Mouse (Mus musculus) urinary bladder, adult 18-20 months (tissue): ENCODE data around the gene Gxylt2.
A peak's percentile ranks its signal among the peaks of the same experiment; 100 is the strongest.

ENCODE experiments used
- DNase-seq, 2 experiments: peaks; one replicate each; pipeline ENCODE4 v3.0.0; 2022; ENCODE audit warnings: low spot score in 2 of 2, mixed read lengths in 2 of 2

The Gxylt2 gene

DNA sequence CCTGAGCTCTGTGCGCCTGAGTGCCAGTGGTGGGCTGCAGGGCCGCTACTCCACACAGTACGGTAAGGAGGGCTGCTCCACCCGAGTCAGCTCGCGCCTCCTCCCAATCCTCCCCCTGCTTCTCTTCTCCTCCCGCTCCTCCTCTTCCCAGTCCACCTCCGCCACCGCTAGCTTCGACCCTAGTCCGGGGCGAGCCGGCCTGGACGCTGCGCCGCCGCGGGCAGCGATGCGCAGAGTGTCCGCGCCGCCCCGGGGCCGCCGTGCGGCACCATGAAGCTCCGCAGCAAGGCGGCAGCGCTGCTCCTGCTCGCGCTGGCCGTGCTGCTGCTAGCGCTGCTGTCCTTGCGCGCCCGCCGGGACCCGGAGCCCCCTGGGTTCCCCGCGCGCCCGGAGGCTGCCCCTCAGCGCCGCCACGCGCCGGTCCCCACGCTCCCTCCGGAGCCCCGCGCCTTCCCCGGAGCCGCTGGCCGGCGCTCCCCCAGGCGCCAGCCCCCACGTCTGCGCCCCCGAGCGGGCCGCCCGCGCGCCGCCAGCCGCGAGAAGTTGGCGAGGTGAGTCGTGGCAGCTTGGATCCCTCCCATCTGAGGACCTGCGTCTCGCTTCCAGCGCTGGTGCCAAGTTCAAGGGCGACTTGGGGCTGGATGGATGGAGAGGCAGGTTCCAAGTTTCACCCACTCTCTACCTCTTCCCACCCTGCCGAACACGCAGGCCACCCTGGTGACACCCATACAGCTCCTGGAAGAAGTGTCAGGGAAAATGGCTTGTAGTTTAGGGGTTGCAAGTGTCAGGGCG is at the start of gene Gxylt2:
Gene Gxylt2, plus strand, starts transcription at position 161 of the 792 bp plus-strand sequence.
- DNase-seq, result peak; percentile 23 to 34

DNA sequence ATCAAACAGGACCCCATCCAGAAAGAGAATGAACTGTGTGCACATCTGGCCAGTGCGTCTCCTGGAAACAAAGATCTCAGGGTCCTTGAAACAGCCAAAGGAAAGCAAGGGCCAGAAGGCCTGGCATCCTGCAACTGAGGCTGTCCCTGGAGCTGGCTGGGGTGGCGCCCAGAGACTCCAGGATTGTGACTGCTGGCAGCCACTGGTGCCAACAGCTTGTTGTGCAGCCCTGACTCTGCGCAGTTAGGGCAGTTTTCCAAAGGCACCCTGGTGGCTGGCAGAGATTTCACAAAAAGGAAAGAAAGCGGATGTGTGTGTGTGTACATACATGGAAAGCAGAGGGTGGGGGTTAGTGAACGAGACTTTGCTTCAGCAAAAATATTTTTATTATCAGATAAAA is 44.1 kb upstream of the Gxylt2 start:
- DNase-seq, result no peak

GRCm38 (mm10) chr6:100662224-100662623 is 42.3 kb upstream of the Gxylt2 start:
- DNase-seq, result no peak

- DNase-seq, result no peak
These were observed 36.9 kb upstream of the Gxylt2 start for GRCm38 (mm10) chr6:100667644-100668043.

DNA sequence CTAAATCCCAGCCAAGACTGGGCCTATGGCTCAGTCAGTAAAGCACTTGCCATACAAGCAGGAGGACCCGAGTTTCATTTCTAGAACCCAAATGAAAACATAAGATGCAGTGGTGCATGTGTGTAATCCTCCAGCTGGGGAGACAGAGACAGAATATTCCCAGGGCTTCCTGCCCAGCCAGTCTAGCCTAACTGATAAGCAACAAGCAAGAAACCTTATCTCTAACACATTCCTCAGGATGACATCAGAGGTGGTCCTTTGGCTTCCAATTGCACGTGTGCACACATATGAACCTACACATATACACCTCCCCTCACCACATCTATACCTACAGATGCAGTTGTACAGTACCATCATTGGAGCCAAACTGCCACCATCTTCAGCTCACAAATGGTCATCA is 35.7 kb upstream of the Gxylt2 start:
- no peak for DNase-seq

DNA sequence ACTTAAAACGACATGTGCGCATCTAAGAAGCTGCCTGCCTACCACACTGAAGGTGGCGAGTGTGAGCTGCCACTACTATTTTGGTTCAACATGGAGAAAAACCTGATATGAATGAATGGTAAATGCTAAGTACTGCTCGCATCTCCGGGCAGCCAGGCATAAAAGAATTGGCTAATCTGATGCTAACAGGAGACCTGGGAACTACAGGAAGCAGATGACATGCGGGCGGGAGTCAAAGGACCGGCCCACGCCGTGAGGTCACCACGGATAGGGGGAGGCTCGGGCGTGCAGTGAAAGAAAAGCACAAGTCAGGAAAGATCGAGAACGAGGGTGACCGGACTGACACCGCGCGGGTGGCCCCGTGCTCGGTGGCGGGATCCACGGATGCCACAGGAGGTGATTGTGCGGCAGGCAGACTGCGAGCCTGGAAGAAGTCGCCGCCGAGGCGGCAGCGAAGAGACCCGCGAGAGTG is 34.1 kb upstream of the Gxylt2 start:
- peak; percentile 35 to 55 for DNase-seq

DNA sequence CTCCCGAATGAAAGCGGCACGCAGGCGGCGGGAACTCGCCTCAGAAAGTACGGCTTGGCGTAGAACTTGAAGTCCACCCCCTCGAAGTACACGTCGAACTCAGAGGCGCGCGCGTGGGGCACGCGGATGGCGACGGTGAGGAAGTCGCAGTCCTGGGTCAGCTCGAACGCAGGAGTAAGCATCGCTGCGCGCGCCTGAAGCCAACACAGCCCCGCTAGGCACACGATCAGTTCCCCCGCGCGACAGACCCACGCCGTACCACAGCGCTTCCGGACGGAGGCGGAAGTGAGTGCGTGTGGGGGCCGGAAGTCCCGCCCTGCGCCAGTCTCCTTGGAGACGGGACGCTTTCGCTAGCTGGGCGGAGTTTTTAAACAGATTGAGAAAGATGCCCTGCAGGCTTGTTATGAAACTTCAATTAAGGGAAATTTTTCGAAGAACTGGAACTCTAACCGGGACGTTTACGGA is 33.6 kb upstream of the Gxylt2 start, which contains the start of gene Shq1:
Gene Shq1, minus strand, starts transcription at position 278 of the 465 bp plus-strand sequence.
- DNase-seq, result peak; percentile 76 to 82

- no peak for DNase-seq
These were observed 33.1 kb upstream of the Gxylt2 start for GRCm38 (mm10) chr6:100671401-100671800.

DNA sequence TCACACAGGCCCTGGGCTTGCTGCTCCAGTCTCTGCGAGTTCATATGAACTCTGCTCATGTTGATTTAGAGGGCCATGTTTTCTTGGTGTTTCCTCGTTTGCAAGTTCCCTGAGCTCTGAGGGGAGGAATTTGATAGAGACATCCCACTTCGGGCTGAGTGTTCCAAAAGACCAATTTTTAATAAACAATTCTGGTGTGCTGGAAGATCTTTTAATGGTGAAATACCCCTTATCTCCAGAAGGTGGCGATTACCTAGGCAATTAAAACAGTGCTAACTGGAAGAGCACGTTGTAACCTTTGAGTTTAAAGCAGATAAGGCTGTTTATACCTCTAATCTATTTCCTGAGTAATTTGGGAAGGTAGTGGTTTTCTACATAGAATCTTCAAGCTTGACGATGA is 29.6 kb upstream of the Gxylt2 start:
- no peak for DNase-seq

- DNase-seq, result no peak
These were observed 28.1 kb upstream of the Gxylt2 start for GRCm38 (mm10) chr6:100676461-100676860.

DNA sequence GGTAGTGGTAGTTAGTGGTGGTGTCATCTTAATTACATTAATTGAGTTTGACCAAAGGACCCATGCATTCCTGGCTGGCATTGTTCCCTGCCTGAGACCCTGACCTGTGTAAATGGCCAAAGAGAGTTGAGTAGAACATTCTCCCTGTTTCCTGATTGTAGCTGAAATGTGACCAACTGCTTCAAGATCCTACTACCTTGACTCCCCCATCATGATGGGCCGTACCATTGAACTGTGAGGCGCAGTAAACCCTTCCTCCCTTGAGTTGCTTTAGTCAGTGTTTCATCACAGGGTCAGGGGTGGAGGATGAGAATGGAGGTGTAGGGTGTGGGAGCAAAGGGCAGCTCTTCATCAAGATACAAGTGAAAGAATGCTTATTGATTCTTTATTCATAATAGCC is 25.9 kb upstream of the Gxylt2 start:
- DNase-seq, result no peak

- DNase-seq, result no peak
These were observed 18.2 kb upstream of the Gxylt2 start for GRCm38 (mm10) chr6:100686341-100686740.

- DNase-seq, result no peak
These were observed 4.5 kb upstream of the Gxylt2 start for GRCm38 (mm10) chr6:100699986-100700385.

DNA sequence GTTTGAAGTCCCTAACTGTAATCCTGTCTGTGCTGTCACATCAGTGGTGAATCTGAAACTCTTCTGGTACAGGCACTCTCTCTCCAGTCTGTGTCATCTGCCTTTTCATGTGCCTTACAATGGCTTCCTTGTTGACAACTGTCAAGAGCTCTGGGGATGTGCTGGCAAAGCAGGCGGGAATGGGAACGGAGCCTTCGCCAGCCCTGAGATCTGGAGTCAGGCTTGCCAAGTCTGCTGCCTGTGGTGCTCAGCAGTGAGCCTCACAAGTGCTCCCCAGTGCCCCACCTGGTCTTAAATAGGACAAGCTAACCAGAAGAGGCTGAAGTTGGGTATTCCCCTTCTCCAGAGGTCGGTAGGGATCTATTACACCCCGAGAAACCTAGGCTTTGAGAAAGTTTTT is 3.8 kb upstream of the Gxylt2 start:
- DNase-seq, result no peak

GRCm38 (mm10) chr6:100704197-100704573 is 349 bp upstream of the Gxylt2 start:
- DNase-seq, result no peak

DNA sequence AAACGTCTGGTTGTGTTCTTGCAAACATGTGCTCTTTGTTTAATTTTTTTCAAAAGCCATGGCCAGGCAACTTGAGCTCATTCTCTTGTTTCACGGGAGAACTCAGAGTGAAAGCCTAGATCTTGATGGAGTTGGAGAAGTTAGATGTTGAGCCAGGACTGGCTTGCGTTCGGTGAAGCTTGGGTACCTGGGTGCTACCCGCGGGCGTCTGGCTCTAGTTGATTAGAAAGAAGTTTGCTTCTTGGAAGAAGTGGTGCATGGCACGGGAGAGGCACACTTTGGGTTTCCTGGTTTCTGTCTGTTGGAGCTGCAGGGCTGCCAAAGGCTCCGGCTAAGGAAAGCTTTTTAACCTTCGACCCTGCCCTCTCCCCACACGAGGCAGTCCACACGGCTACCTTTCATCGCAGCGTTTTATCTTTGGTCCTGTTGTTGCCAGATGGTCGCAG is 855 bp downstream of the Gxylt2 start:
- no peak for DNase-seq

- DNase-seq, result no peak
These were observed 2.3 kb downstream of the Gxylt2 start for GRCm38 (mm10) chr6:100706861-100707260.

GRCm38 (mm10) chr6:100707557-100707956 is 3.0 kb downstream of the Gxylt2 start:
- peak in 1 of 2 experiments; percentile 36 for DNase-seq

DNA sequence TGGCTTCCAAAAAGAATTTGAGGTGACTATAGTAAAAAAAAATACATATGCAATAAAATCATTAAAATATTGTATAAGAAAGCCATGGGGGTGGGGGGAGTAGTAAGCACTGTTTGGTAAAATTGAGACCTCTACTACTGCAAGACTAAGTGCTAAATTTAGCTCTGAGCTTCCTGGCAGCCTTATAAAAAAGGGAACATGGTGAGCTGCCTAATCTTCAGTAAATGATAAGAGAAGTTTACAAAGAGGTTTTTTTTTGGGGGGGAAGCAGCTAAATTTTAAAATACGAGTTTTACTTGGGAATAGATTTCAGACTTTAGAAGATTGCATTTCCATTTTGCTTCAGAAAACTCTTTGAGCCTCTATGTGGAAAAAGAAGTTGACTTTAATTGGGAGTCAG is 3.7 kb downstream of the Gxylt2 start:
- DNase-seq, result no peak

- DNase-seq, result no peak
These were observed 4.5 kb downstream of the Gxylt2 start for GRCm38 (mm10) chr6:100708996-100709395.

DNA sequence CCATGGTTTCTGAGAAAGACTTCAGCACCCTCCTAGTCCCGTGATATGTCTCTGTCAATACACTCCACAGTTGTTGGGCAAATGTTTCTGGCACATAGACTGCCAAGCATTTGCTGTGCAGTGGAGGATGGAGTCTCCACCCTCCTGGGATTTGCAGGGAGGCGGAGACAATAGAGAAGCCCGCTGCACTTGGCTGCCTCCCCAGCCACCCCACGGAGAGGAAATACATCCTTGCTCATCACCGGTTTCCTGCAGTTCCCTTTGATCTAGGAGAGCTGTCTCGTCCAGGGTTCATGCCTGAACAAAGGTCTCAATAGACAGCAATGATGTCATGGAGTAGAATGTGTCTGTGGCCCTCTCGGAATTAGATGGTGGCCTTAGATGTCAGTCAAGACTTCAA is 4.9 kb downstream of the Gxylt2 start:
- peak in 1 of 2 experiments; percentile 34 for DNase-seq

- DNase-seq, result no peak
These were observed 5.6 kb downstream of the Gxylt2 start for GRCm38 (mm10) chr6:100710170-100710569.

- DNase-seq, result no peak
These were observed 6.3 kb downstream of the Gxylt2 start for GRCm38 (mm10) chr6:100710866-100711265.
